Mouse (Mus musculus): ENCODE results near the gene Mgarp.
A peak's percentile ranks its signal among the peaks of the same experiment; 100 is the strongest.
"Not testable (repeated sequence)": the region's sequence is repeated elsewhere in the genome, so short reads cannot be mapped to it uniquely, and the experiment has no call there.

Mgarp gene

GRCm38 (mm10) chr3:51366926-51367325 is 29.6 kb downstream of the Mgarp start:
- DNase-seq (ENCODE audit: low read depth), result no peak

- DNase-seq (ENCODE audit: low read depth), result no peak
These were observed 31.0 kb downstream of the Mgarp start for GRCm38 (mm10) chr3:51365517-51365882.

- DNase-seq (ENCODE audit: low read depth), result peak; percentile 44
These were observed 31.6 kb downstream of the Mgarp start for GRCm38 (mm10) chr3:51364703-51365516.

- no peak for DNase-seq (ENCODE audit: low read depth)
These were observed 35.5 kb downstream of the Mgarp start for GRCm38 (mm10) chr3:51361066-51361465.

- no peak for DNase-seq (ENCODE audit: low read depth)
These were observed 36.8 kb downstream of the Mgarp start for GRCm38 (mm10) chr3:51359558-51360307.

GRCm38 (mm10) chr3:51358660-51359557 is 37.6 kb downstream of the Mgarp start:
- DNase-seq (ENCODE audit: low read depth), result peak; percentile 70

- peak; percentile 61 for DNase-seq (ENCODE audit: low read depth)
These were observed 38.4 kb downstream of the Mgarp start for GRCm38 (mm10) chr3:51358181-51358580.

GRCm38 (mm10) chr3:51357624-51358023 is 38.9 kb downstream of the Mgarp start:
- no peak for DNase-seq (ENCODE audit: low read depth)

- no peak for DNase-seq (ENCODE audit: low read depth)
These were observed 39.5 kb downstream of the Mgarp start for GRCm38 (mm10) chr3:51357078-51357477.

- not testable (repeated sequence) for DNase-seq (ENCODE audit: low read depth)
These were observed 41.6 kb downstream of the Mgarp start for GRCm38 (mm10) chr3:51354956-51355355.

GRCm38 (mm10) chr3:51354034-51354427 is 42.5 kb downstream of the Mgarp start:
- DNase-seq (ENCODE audit: low read depth), result no peak

- no peak for DNase-seq (ENCODE audit: low read depth)
These were observed 43.1 kb downstream of the Mgarp start for GRCm38 (mm10) chr3:51353325-51354033.

- no peak for DNase-seq (ENCODE audit: low read depth)
These were observed 45.7 kb downstream of the Mgarp start for GRCm38 (mm10) chr3:51350806-51351205.

GRCm38 (mm10) chr3:51348646-51349238 is 47.8 kb downstream of the Mgarp start:
- no peak for DNase-seq (ENCODE audit: low read depth)

GRCm38 (mm10) chr3:51345017-51345416 is 51.5 kb downstream of the Mgarp start:
- not testable (repeated sequence) for DNase-seq (ENCODE audit: low read depth)

- not testable (repeated sequence) for DNase-seq (ENCODE audit: low read depth)
These were observed 52.4 kb downstream of the Mgarp start for GRCm38 (mm10) chr3:51344182-51344581.

- DNase-seq (ENCODE audit: low read depth), result no peak
These were observed 53.3 kb downstream of the Mgarp start for GRCm38 (mm10) chr3:51343260-51343659.

- DNase-seq (ENCODE audit: low read depth), result no peak
These were observed 54.4 kb downstream of the Mgarp start for GRCm38 (mm10) chr3:51342152-51342551.

- DNase-seq (ENCODE audit: low read depth), result no peak
These were observed 55.1 kb downstream of the Mgarp start for GRCm38 (mm10) chr3:51341268-51342081.

GRCm38 (mm10) chr3:51340552-51341267 is 55.8 kb downstream of the Mgarp start, which contains the start of gene Elf2:
Gene Elf2 (minus strand): TSS chr3:51340663.
- DNase-seq (ENCODE audit: low read depth), result no peak
